Mouse (Mus musculus) ES-E14 (cell line): ENCODE measurements around the gene Gm45808.

Experiments
- CHD2 ChIP-seq: IDR thresholded peaks from 2 replicates; pipeline ENCODE4 v1.6.1; 2014; ENCODE audit warnings: mild to moderate bottlenecking, low read depth, low read length, inconsistent platforms
- HCFC1 ChIP-seq: IDR thresholded peaks from 2 replicates; pipeline ENCODE4 v1.6.1; 2012; ENCODE audit warnings: low read length, inconsistent platforms, borderline replicate concordance; ENCODE audit not compliant: insufficient read depth
- MAFK ChIP-seq: IDR thresholded peaks from 2 replicates; pipeline ENCODE4 v1.6.1; 2014; ENCODE audit warnings: mild to moderate bottlenecking, low read depth, low read length, inconsistent platforms; ENCODE audit not compliant: insufficient read depth
- ZC3H11A ChIP-seq: IDR thresholded peaks from 2 replicates; pipeline ENCODE4 v1.6.1; 2012; ENCODE audit warnings: low read depth, mild to moderate bottlenecking, inconsistent platforms, low read length, borderline replicate concordance
- ZNF384 ChIP-seq: IDR thresholded peaks from 2 replicates; pipeline ENCODE4 v1.6.1; 2012; ENCODE audit warnings: low read depth, low read length, inconsistent platforms

DNA sequence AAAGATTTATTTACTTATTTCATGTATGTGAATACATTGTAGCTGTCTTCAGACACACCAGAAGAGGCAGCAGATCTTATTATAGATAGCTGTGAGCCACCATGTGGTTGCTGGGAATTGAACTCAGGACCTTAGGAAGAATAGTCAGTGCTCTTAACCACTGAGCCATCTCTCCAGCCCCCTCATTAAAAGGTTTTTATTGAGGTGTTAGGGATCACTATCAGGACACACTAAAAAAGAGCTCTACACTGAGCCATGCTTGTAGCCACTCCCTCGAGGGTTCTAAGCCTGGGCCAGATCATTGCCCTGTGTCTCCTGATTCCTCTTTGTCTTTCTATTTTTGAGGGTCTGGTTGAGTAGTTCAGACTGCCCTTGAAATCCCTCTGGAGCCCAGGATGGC lies 10.2 kb downstream of the Gm45808 start:
- no peak for TF ChIP-seq CHD2
- no peak for TF ChIP-seq MAFK
- TF ChIP-seq ZC3H11A: no peak
- no peak for TF ChIP-seq HCFC1
- no peak for TF ChIP-seq ZNF384
